Mouse (Mus musculus): ENCODE data around the gene Slc23a3.

DNA sequence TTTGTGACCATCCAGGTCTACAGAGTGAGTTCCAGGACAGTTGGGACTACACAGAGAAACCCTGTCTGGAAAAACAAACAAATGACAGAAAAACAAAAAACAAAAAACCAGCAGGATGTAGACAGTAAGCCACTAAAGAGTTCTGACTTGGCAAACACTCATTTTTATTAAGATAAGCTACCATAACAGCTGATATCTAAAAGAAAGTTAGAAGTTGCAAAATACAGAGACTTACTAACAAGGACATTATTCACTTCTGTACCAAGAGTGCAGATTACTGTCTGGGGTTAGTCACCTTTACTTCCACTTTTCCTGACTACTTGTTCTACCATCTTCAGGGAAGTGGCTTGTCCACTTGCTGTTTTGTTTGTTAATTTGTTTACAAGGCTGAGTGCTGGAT lies 25.3 kb upstream of the Slc23a3 start:
- TF ChIP-seq TCF3 (IDR thresholded peaks at IDR 0.05; ENCODE audit: insufficient read length, low read depth) (no peak), POLR2A (IDR thresholded peaks at IDR 0.05; ENCODE audit: insufficient read length, low read depth) (no peak), E2F4 (IDR thresholded peaks at IDR 0.05; ENCODE audit: insufficient read depth) (no peak), USF1 (IDR thresholded peaks at IDR 0.05; ENCODE audit: low read depth) (no peak)
